Mouse (Mus musculus): ENCODE measurements around the gene Lyz2. TPM values are rescaled to one million over a fixed set of nuclear protein-coding genes. Genes with fewer than 3 reads are reported as not detected.

The Lyz2 gene
- 105 and 146 TPM in 2 replicates for polyA plus RNA-seq (2014; fragmentation: Nextera tagmentation; extraction: Ambion mirVana)

DNA sequence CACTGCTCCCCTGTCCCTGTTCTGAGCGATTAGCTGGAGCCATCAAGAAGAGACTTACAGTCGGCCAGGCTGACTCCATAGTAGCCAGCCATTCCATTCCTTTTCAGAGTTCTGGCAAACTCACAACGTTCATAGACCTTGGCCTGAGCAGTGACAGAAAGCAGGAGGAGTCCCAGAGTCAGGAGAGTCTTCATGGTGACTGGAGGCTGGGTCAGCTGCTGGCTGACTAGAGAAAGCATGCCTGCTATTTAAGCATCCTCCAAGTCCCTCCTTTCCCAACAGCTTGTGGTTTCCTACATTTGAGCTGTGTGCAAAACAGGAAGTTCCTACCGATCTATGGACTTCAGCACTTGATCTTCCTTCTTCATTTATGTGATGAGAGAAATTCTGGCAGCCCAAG, at the start of gene Lyz2:
Gene Lyz2, minus strand, starts transcription at position 273 of the 400 bp plus-strand sequence.
- 61% methylated on average over 4 of the region's 4 CpGs for WGBS
- H3K27ac ChIP-seq (replicated peaks; ENCODE audit: low read depth, low read length) = no peak within 1 kb of the TSS
- no peaks in the 10 kb centered on the region for H3K27me3 ChIP-seq (replicated peaks; ENCODE audit: control insufficient read depth, insufficient read depth, low read length)
- no peak within 1 kb of the TSS for H3K4me3 ChIP-seq (ENCODE audit: low read depth, low read length)
- H3K36me3 ChIP-seq (ENCODE audit: control insufficient read depth, insufficient read depth, low read length) = no peaks in the 10 kb centered on the region
- H3K9me3 ChIP-seq (ENCODE audit: control insufficient read depth, low read length) = no peaks in the 10 kb centered on the region
- no peak within 1 kb of the TSS for H3K9ac ChIP-seq (ENCODE audit: low read depth, low read length)
- no peak within 1 kb of the TSS for H3K4me2 ChIP-seq (ENCODE audit: low read depth, low read length)
- DNase-seq (ENCODE audit: low spot score) (peak; percentile 32), ATAC-seq (ENCODE audit: low read depth) (no peak)
- no peaks in the 10 kb centered on the region for H3K4me1 ChIP-seq (ENCODE audit: control insufficient read depth, insufficient read depth, low read length)

GRCm38 (mm10) chr10:117330521-117330920, 48.4 kb upstream of the Lyz2 start:
- no peak overlapping the region for H3K4me3 ChIP-seq (ENCODE audit: low read depth, low read length)
- H3K9ac ChIP-seq (ENCODE audit: low read depth, low read length) = no peak overlapping the region
- ATAC-seq (ENCODE audit: low read depth) (no peak), DNase-seq (ENCODE audit: low spot score) (no peak)
- no peaks in the 10 kb centered on the region for H3K4me1 ChIP-seq (ENCODE audit: control insufficient read depth, insufficient read depth, low read length)
- WGBS = 77% methylated on average over 5 of the region's 5 CpGs
- no peak overlapping the region for H3K4me2 ChIP-seq (ENCODE audit: low read depth, low read length)
- no peaks in the 10 kb centered on the region for H3K36me3 ChIP-seq (ENCODE audit: control insufficient read depth, insufficient read depth, low read length)
- no peaks in the 10 kb centered on the region for H3K9me3 ChIP-seq (ENCODE audit: control insufficient read depth, low read length)
- no peaks in the 10 kb centered on the region for H3K27me3 ChIP-seq (replicated peaks; ENCODE audit: control insufficient read depth, insufficient read depth, low read length)
- no peak overlapping the region for H3K27ac ChIP-seq (replicated peaks; ENCODE audit: low read depth, low read length)

DNA sequence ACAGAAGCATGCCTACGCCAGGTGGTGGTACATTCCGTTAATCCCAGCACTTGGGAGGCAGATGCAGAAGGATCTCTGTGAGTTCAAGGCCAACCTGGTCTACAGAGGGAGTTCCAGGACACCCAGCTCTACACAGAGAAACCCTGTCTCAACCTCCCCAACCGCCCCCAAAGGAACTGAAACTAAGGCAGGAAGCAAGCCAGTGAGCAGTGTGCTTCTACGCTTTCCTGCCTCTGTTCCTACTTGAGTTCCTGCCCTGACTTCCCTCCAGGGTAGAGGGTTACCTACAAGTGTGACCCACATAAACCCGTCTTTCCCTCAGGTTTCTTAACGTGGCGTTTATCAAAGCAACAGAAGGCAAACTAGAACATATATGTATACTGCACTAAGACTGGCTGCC, 41.7 kb upstream of the Lyz2 start:
- H3K27me3 ChIP-seq (replicated peaks; ENCODE audit: control insufficient read depth, insufficient read depth, low read length) = no peaks in the 10 kb centered on the region
- DNase-seq (ENCODE audit: low spot score) (no peak), ATAC-seq (ENCODE audit: low read depth) (no peak)
- no peak overlapping the region for H3K9ac ChIP-seq (ENCODE audit: low read depth, low read length)
- no peak overlapping the region for H3K27ac ChIP-seq (replicated peaks; ENCODE audit: low read depth, low read length)
- H3K36me3 ChIP-seq (ENCODE audit: control insufficient read depth, insufficient read depth, low read length) = no peaks in the 10 kb centered on the region
- WGBS = 85% methylated on average over 7 of the region's 7 CpGs
- no peak overlapping the region for H3K4me3 ChIP-seq (ENCODE audit: low read depth, low read length)
- no peaks in the 10 kb centered on the region for H3K4me1 ChIP-seq (ENCODE audit: control insufficient read depth, insufficient read depth, low read length)
- H3K4me2 ChIP-seq (ENCODE audit: low read depth, low read length) = no peak overlapping the region
- H3K9me3 ChIP-seq (ENCODE audit: control insufficient read depth, low read length) = no peaks in the 10 kb centered on the region

DNA sequence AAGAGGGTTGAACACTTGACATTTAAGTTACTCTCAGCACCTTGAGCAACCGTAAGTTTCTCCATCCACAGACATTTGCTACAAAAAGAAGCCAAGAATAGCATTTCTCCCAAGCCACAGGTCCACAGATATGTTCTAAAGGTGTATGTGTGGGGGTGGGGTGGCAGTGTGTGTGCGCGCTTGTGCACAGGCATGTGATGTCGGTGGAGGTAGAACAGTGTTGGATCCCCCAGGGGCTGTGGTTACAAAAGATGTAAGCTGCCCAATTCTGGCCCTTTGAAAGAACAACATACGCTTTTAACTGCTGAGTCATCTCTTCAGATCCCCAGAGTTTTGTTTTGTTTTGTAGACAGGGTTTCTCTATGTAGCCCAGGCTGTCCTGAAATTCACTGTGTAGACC, 40.5 kb upstream of the Lyz2 start:
- Histone ChIP-seq H3K4me3 (ENCODE audit: low read depth, low read length) (no peak overlapping the region), H3K9me3 (ENCODE audit: control insufficient read depth, low read length) (no peaks in the 10 kb centered on the region), H3K4me1 (ENCODE audit: control insufficient read depth, insufficient read depth, low read length) (no peaks in the 10 kb centered on the region), H3K27ac (replicated peaks; ENCODE audit: low read depth, low read length) (no peak overlapping the region), H3K9ac (ENCODE audit: low read depth, low read length) (no peak overlapping the region), H3K4me2 (ENCODE audit: low read depth, low read length) (no peak overlapping the region), H3K36me3 (ENCODE audit: control insufficient read depth, insufficient read depth, low read length) (no peaks in the 10 kb centered on the region), H3K27me3 (replicated peaks; ENCODE audit: control insufficient read depth, insufficient read depth, low read length) (no peaks in the 10 kb centered on the region)
- WGBS = 85% methylated on average over 5 of the region's 5 CpGs
- DNase-seq (ENCODE audit: low spot score) (no peak), ATAC-seq (ENCODE audit: low read depth) (no peak)

DNA sequence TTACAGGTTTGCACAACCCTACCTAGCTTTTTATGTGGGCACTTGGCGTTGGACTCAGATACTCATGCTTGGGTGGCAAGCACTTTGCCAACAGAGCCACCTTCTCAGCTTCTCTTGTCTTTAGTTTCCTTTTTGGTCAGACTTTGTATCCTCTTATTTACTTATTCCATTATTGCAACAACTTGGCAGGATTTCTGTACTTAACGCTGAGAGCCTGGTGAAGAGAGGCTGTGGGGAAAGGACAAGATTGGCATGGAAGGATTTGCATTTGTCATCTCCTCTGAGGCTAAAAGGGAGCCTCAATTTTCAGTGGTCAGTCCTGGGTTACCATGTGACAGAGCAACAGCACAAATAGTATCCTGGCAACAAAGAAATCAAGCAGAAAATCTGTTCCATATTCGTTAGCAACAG, 38.5 kb upstream of the Lyz2 start:
- DNase-seq (ENCODE audit: low spot score) = no peak
- H3K27ac ChIP-seq (replicated peaks; ENCODE audit: low read depth, low read length) = no peak overlapping the region

DNA sequence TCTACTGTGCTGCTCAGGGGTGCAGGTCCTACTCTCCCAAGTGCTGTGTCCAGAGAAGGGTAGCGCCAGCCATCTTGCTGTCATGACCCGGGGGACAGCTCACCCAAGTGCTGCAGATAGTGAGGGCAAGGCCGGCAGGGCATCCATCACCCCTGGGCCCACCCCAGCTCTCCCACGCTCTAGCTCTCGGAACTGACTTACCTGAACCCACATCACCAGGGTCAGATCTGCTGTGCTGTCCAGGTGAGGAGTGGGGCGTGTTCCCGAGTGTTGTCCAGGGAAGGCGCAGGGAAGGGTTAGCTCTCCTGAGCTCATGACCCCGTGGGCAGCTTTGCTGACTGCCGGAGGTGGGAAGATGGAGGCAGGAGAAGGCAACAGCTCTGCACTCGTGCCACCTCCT, 34.3 kb upstream of the Lyz2 start:
- Histone ChIP-seq H3K4me2 (ENCODE audit: low read depth, low read length) (no peak overlapping the region), H3K9me3 (ENCODE audit: control insufficient read depth, low read length) (no peaks in the 10 kb centered on the region), H3K27me3 (replicated peaks; ENCODE audit: control insufficient read depth, insufficient read depth, low read length) (no peaks in the 10 kb centered on the region), H3K4me1 (ENCODE audit: control insufficient read depth, insufficient read depth, low read length) (no peaks in the 10 kb centered on the region), H3K9ac (ENCODE audit: low read depth, low read length) (no peak overlapping the region), H3K27ac (replicated peaks; ENCODE audit: low read depth, low read length) (no peak overlapping the region), H3K36me3 (ENCODE audit: control insufficient read depth, insufficient read depth, low read length) (no peaks in the 10 kb centered on the region), H3K4me3 (ENCODE audit: low read depth, low read length) (no peak overlapping the region)
- WGBS = 87% methylated on average over 8 of the region's 11 CpGs
- DNase-seq (ENCODE audit: low spot score) = no peak
- no peak for ATAC-seq (ENCODE audit: low read depth)

More for the DNA sequence above, 38.5 kb upstream of the Lyz2 start:
- no peak overlapping the region for H3K9ac ChIP-seq (ENCODE audit: low read depth, low read length)
- H3K27me3 ChIP-seq (replicated peaks; ENCODE audit: control insufficient read depth, insufficient read depth, low read length) = no peaks in the 10 kb centered on the region
- H3K4me3 ChIP-seq (ENCODE audit: low read depth, low read length) = no peak overlapping the region
- no peak overlapping the region for H3K4me2 ChIP-seq (ENCODE audit: low read depth, low read length)
- 91% methylated on average over 3 of the region's 3 CpGs for WGBS
- H3K9me3 ChIP-seq (ENCODE audit: control insufficient read depth, low read length) = no peaks in the 10 kb centered on the region
- H3K36me3 ChIP-seq (ENCODE audit: control insufficient read depth, insufficient read depth, low read length) = no peaks in the 10 kb centered on the region
- H3K4me1 ChIP-seq (ENCODE audit: control insufficient read depth, insufficient read depth, low read length) = no peaks in the 10 kb centered on the region
- ATAC-seq (ENCODE audit: low read depth) = no peak

DNA sequence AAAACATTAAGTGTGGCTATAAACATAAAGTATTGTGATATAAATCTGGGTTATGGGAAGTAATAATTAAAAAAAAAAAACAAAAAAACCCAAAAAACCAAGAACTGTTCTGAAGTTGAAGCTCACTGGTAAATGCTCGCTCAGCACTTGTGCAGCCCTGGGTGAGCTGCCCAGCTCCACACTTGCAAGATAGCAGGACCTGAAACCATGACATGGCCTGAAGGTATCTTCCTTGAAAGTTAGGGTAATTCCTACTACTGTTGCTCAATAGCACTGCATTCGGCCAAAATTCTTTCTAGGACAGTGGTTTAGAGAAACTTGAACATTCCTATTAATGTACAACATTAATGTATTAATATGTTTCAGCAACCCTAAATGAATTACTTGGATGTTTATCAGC, 31.0 kb upstream of the Lyz2 start:
- H3K9ac ChIP-seq (ENCODE audit: low read depth, low read length) = no peak overlapping the region
- no peaks in the 10 kb centered on the region for H3K27me3 ChIP-seq (replicated peaks; ENCODE audit: control insufficient read depth, insufficient read depth, low read length)
- no peak overlapping the region for H3K4me3 ChIP-seq (ENCODE audit: low read depth, low read length)
- H3K36me3 ChIP-seq (ENCODE audit: control insufficient read depth, insufficient read depth, low read length) = no peaks in the 10 kb centered on the region
- WGBS = 79% methylated on average over 2 of the region's 2 CpGs
- H3K27ac ChIP-seq (replicated peaks; ENCODE audit: low read depth, low read length) = no peak overlapping the region
- H3K4me2 ChIP-seq (ENCODE audit: low read depth, low read length) = no peak overlapping the region
- no peak for ATAC-seq (ENCODE audit: low read depth)
- no peak for DNase-seq (ENCODE audit: low spot score)
- H3K4me1 ChIP-seq (ENCODE audit: control insufficient read depth, insufficient read depth, low read length) = no peaks in the 10 kb centered on the region
- H3K9me3 ChIP-seq (ENCODE audit: control insufficient read depth, low read length) = no peaks in the 10 kb centered on the region

DNA sequence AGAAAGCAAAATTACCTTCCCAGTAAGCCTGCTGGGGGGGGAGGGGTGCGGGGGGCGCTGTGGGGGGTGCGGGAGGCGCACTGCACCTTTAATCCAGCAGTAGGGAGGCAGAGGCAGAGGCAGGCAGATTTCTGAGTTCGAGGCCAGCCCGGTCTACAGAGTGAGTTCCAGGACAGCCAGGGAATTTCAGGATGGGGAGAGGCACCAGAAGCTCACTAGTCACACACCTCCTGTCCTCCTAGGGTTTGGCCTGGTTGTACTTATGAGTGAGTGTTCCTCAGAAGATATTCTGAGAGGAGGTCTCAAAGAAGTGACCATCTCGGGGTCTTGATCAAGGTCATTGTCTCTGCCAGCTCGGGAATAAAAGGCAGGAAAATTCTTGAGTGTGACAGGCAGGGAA, 30.0 kb upstream of the Lyz2 start:
- ATAC-seq (ENCODE audit: low read depth) = no peak
- WGBS = 80% methylated on average over 8 of the region's 8 CpGs
- H3K4me3 ChIP-seq (ENCODE audit: low read depth, low read length) = no peak overlapping the region
- H3K27ac ChIP-seq (replicated peaks; ENCODE audit: low read depth, low read length) = no peak overlapping the region
- no peak for DNase-seq (ENCODE audit: low spot score)
- H3K36me3 ChIP-seq (ENCODE audit: control insufficient read depth, insufficient read depth, low read length) = no peaks in the 10 kb centered on the region
- H3K4me2 ChIP-seq (ENCODE audit: low read depth, low read length) = no peak overlapping the region
- H3K27me3 ChIP-seq (replicated peaks; ENCODE audit: control insufficient read depth, insufficient read depth, low read length) = no peaks in the 10 kb centered on the region
- H3K9ac ChIP-seq (ENCODE audit: low read depth, low read length) = no peak overlapping the region
- H3K9me3 ChIP-seq (ENCODE audit: control insufficient read depth, low read length) = no peaks in the 10 kb centered on the region
- no peaks in the 10 kb centered on the region for H3K4me1 ChIP-seq (ENCODE audit: control insufficient read depth, insufficient read depth, low read length)

DNA sequence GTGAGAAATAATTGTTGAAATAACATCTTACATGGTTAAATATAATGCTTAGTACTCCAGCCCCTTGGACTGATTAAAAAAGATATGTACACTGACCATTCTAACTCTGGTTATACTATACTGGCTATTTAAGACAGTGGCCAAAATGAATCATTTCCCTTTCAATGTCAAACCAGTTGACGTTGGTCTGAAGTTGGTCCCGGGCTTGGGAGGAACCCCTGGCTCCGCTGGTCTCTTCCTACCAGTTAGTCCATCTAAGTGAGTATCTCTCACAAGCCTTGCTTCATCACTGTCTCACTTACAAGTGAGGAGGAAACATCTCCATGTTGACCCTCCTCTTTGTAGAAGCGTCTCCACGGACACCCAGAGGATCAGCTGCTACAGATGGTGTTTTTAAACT, 22.2 kb upstream of the Lyz2 start:
- ATAC-seq (ENCODE audit: low read depth) = no peak
- no peaks in the 10 kb centered on the region for H3K36me3 ChIP-seq (ENCODE audit: control insufficient read depth, insufficient read depth, low read length)
- no peaks in the 10 kb centered on the region for H3K9me3 ChIP-seq (ENCODE audit: control insufficient read depth, low read length)
- no peak overlapping the region for H3K4me2 ChIP-seq (ENCODE audit: low read depth, low read length)
- no peak for DNase-seq (ENCODE audit: low spot score)
- no peak overlapping the region for H3K9ac ChIP-seq (ENCODE audit: low read depth, low read length)
- WGBS = 90% methylated on average over 5 of the region's 5 CpGs
- no peak overlapping the region for H3K4me3 ChIP-seq (ENCODE audit: low read depth, low read length)
- H3K27ac ChIP-seq (replicated peaks; ENCODE audit: low read depth, low read length) = no peak overlapping the region
- no peaks in the 10 kb centered on the region for H3K27me3 ChIP-seq (replicated peaks; ENCODE audit: control insufficient read depth, insufficient read depth, low read length)
- no peaks in the 10 kb centered on the region for H3K4me1 ChIP-seq (ENCODE audit: control insufficient read depth, insufficient read depth, low read length)
